Mouse (Mus musculus): ENCODE data around the gene Ptov1. TPM values are rescaled to one million over a fixed set of nuclear protein-coding genes. Genes with fewer than 3 reads are reported as not detected.

Ptov1 gene
- polyA plus RNA-seq, 2 experiments = 35.0 to 47.3 TPM

- H3K27me3 ChIP-seq (ENCODE audit: control insufficient read depth, insufficient read depth, low read length) = no peaks in the 10 kb centered on the region
- WGBS (ENCODE audit: insufficient replicate concordance) = 86% methylated on average over 11 of the region's 11 CpGs
- no peak for DNase-seq (ENCODE audit: low read depth in 3 of 3, low spot score in 3 of 3)
- no peak overlapping the region for H3K9ac ChIP-seq (replicated peaks)
- peaks cover 64% of the 10 kb centered on the region for H3K36me3 ChIP-seq (replicated peaks; ENCODE audit: control insufficient read depth, insufficient read depth, low read depth)
- no peak overlapping the region for H3K27ac ChIP-seq
- no peak for ATAC-seq (ENCODE audit: insufficient read depth)
- H3K4me2 ChIP-seq (ENCODE audit: low read depth) = no peak overlapping the region
- peaks cover 8 to 19% of the 10 kb centered on the region in 2 experiments for H3K4me1 ChIP-seq (replicated peaks; ENCODE audit: control insufficient read depth in 2 of 2, insufficient read depth in 2 of 2, low read length in 1 of 2)
- no peak overlapping the region for H3K4me3 ChIP-seq (ENCODE audit: insufficient read depth in 1 of 2, low read depth in 2 of 2, low read length in 2 of 2)
- TF ChIP-seq CTCF (IDR thresholded peaks at IDR 0.05; ENCODE audit: low read depth) = no peak
- TF ChIP-seq EP300 (IDR thresholded peaks at IDR 0.05; ENCODE audit: low read depth) = no peak
- no peaks in the 10 kb centered on the region for H3K9me3 ChIP-seq (ENCODE audit: control insufficient read depth, low read length)
Observed at GRCm38 (mm10) chr7:44900632-44901031, 31.0 kb upstream of the Ptov1 start.

GRCm38 (mm10) chr7:44898607-44899006 lies 29.0 kb upstream of the Ptov1 start:
- Histone ChIP-seq H3K36me3 (replicated peaks; ENCODE audit: control insufficient read depth, insufficient read depth, low read depth) (peaks cover 44% of the 10 kb centered on the region), H3K27ac (no peak overlapping the region), H3K9ac (replicated peaks) (no peak overlapping the region), H3K4me1 (replicated peaks; ENCODE audit: control insufficient read depth in 2 of 2, insufficient read depth in 2 of 2, low read length in 1 of 2) (peaks cover 14 to 25% of the 10 kb centered on the region in 2 experiments), H3K27me3 (ENCODE audit: control insufficient read depth, insufficient read depth, low read length) (no peaks in the 10 kb centered on the region), H3K4me3 (ENCODE audit: insufficient read depth in 1 of 2, low read depth in 2 of 2, low read length in 2 of 2) (no peak overlapping the region), H3K9me3 (ENCODE audit: control insufficient read depth, low read length) (no peaks in the 10 kb centered on the region), H3K4me2 (ENCODE audit: low read depth) (no peak overlapping the region)
- ATAC-seq (ENCODE audit: insufficient read depth) (peak; percentile 38; the same call in 1 of the 2 replicates), DNase-seq (ENCODE audit: low read depth in 3 of 3, low spot score in 3 of 3) (no peak)
- 32% methylated on average over 19 of the region's 19 CpGs for WGBS (ENCODE audit: insufficient replicate concordance)
- TF ChIP-seq EP300 (IDR thresholded peaks at IDR 0.05; ENCODE audit: low read depth) (no peak), CTCF (IDR thresholded peaks at IDR 0.05; ENCODE audit: low read depth) (peak; percentile 59)

GRCm38 (mm10) chr7:44896499-44896898 lies 26.9 kb upstream of the Ptov1 start:
- no peaks in the 10 kb centered on the region for H3K27me3 ChIP-seq (ENCODE audit: control insufficient read depth, insufficient read depth, low read length)
- TF ChIP-seq CTCF (IDR thresholded peaks at IDR 0.05; ENCODE audit: low read depth) (no peak), EP300 (IDR thresholded peaks at IDR 0.05; ENCODE audit: low read depth) (no peak)
- H3K4me2 ChIP-seq (ENCODE audit: low read depth) = peak overlapping the region; percentile 60
- peaks cover 18 to 30% of the 10 kb centered on the region in 2 experiments for H3K4me1 ChIP-seq (replicated peaks; ENCODE audit: control insufficient read depth in 2 of 2, insufficient read depth in 2 of 2, low read length in 1 of 2)
- 42% methylated on average over 10 of the region's 10 CpGs for WGBS (ENCODE audit: insufficient replicate concordance)
- H3K27ac ChIP-seq = peak overlapping the region; percentile 21; the same call in 1 of the 2 replicates
- ATAC-seq (ENCODE audit: insufficient read depth) = no peak
- H3K4me3 ChIP-seq (ENCODE audit: insufficient read depth in 1 of 2, low read depth in 2 of 2, low read length in 2 of 2) = peak overlapping the region; percentile 56 to 66
- peak overlapping the region; percentile 46 for H3K9ac ChIP-seq (replicated peaks)
- H3K36me3 ChIP-seq (replicated peaks; ENCODE audit: control insufficient read depth, insufficient read depth, low read depth) = peaks cover 24% of the 10 kb centered on the region
- no peak for DNase-seq (ENCODE audit: low read depth in 3 of 3, low spot score in 3 of 3)
- no peaks in the 10 kb centered on the region for H3K9me3 ChIP-seq (ENCODE audit: control insufficient read depth, low read length)

GRCm38 (mm10) chr7:44895593-44896434 lies 26.2 kb upstream of the Ptov1 start, which contains the start of gene Fuz:
Gene Fuz, plus strand, starts transcription at chr7:44896079.
- Histone ChIP-seq H3K9me3 (ENCODE audit: control insufficient read depth, low read length) (no peaks in the 10 kb centered on the region), H3K4me1 (replicated peaks; ENCODE audit: control insufficient read depth in 2 of 2, insufficient read depth in 2 of 2, low read length in 1 of 2) (peaks cover 21 to 35% of the 10 kb centered on the region in 2 experiments), H3K4me2 (ENCODE audit: low read depth) (peak within 1 kb of the TSS; percentile 60), H3K9ac (replicated peaks) (peak within 1 kb of the TSS; percentile 46), H3K36me3 (replicated peaks; ENCODE audit: control insufficient read depth, insufficient read depth, low read depth) (peaks cover 17% of the 10 kb centered on the region), H3K27me3 (ENCODE audit: control insufficient read depth, insufficient read depth, low read length) (no peaks in the 10 kb centered on the region), H3K27ac (peak within 1 kb of the TSS; percentile 21; the same call in 1 of the 2 replicates), H3K4me3 (ENCODE audit: insufficient read depth in 1 of 2, low read depth in 2 of 2, low read length in 2 of 2) (peak within 1 kb of the TSS; percentile 56 to 66)
- WGBS (ENCODE audit: insufficient replicate concordance) = 2% methylated on average over 34 of the region's 34 CpGs
- DNase-seq (ENCODE audit: low read depth in 3 of 3, low spot score in 3 of 3) (peak; percentile 75 to 82 (median 76)), ATAC-seq (ENCODE audit: insufficient read depth) (peak; percentile 24)
- no peak for TF ChIP-seq EP300 (IDR thresholded peaks at IDR 0.05; ENCODE audit: low read depth)
- peak; percentile 73 for TF ChIP-seq CTCF (IDR thresholded peaks at IDR 0.05; ENCODE audit: low read depth)

DNA sequence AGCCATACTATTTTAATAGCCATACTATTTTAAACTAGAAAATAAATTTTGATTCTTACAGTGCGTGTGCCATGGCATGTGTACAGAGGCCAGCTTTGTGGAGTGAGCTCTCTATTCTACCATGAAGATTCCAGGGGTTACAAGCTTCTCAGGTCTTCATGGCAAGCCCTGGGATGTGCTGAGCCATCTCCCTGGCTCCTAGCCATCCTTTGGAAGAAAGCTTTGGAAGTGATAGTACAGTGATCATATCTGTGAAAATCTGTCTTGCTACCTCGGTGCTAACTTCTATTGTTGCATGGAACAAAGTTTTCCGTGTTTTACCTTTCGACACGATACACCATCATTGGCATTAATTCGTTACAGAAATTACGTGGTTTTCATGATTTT lies 25.6 kb upstream of the Ptov1 start:
- DNase-seq (ENCODE audit: low read depth in 3 of 3, low spot score in 3 of 3) = no peak
- H3K4me1 ChIP-seq (replicated peaks; ENCODE audit: control insufficient read depth in 2 of 2, insufficient read depth in 2 of 2, low read length in 1 of 2) = peaks cover 24 to 36% of the 10 kb centered on the region in 2 experiments
- no peak overlapping the region for H3K9ac ChIP-seq (replicated peaks)
- peaks cover 12% of the 10 kb centered on the region for H3K36me3 ChIP-seq (replicated peaks; ENCODE audit: control insufficient read depth, insufficient read depth, low read depth)
- peak overlapping the region; percentile 60 for H3K4me2 ChIP-seq (ENCODE audit: low read depth)
- H3K27me3 ChIP-seq (ENCODE audit: control insufficient read depth, insufficient read depth, low read length) = no peaks in the 10 kb centered on the region
- H3K4me3 ChIP-seq (ENCODE audit: insufficient read depth in 1 of 2, low read depth in 2 of 2, low read length in 2 of 2) = peak overlapping the region in 1 of 2 experiments; percentile 56; a peak in 2 of 4 replicates
- no peaks in the 10 kb centered on the region for H3K9me3 ChIP-seq (ENCODE audit: control insufficient read depth, low read length)
- WGBS (ENCODE audit: insufficient replicate concordance) = 70% methylated on average over 7 of the region's 7 CpGs
- TF ChIP-seq CTCF (IDR thresholded peaks at IDR 0.05; ENCODE audit: low read depth) (no peak), EP300 (IDR thresholded peaks at IDR 0.05; ENCODE audit: low read depth) (no peak)
- no peak for ATAC-seq (ENCODE audit: insufficient read depth)
- H3K27ac ChIP-seq = no peak overlapping the region
